Mouse (Mus musculus): ENCODE measurements around the gene Zfp36. TPM values are rescaled to one million over a fixed set of nuclear protein-coding genes. Genes with fewer than 3 reads are reported as not detected.

Gene Zfp36
- polyA plus RNA-seq, 1 experiment from 2014 or later = 6.1 TPM

DNA sequence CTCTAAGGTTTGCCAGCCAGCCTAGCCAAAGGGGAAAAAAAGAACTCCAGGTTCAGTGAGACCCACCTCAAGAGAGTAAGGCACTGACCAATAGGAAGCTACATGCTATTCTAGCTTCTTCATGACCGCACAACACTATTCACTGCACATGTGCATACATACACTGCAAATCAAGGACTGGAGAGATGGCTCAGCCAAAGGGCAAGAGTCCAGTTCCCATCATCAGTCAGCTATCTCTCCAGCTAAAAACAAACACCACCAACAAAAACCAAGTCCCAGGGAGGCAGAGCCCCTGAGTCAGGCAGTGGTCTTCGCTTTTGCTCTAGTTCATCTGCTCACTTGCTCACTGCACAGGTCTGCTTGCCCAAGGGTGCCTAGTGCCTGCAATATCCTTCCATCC is 51.8 kb downstream of the Zfp36 start:
- Histone ChIP-seq H3K27me3 (ENCODE audit: control insufficient read depth, insufficient read depth, low read length) (no peaks in the 10 kb centered on the region), H3K27ac (replicated peaks; ENCODE audit: low read depth, low read length) (no peak overlapping the region), H3K36me3 (ENCODE audit: control insufficient read depth, insufficient read depth, low read length) (peaks cover 30% of the 10 kb centered on the region), H3K4me3 (ENCODE audit: low read depth, low read length) (no peak overlapping the region), H3K9me3 (ENCODE audit: control insufficient read depth, low read length) (no peaks in the 10 kb centered on the region), H3K9ac (ENCODE audit: low read length) (no peak overlapping the region), H3K4me1 (ENCODE audit: control insufficient read depth, insufficient read depth, low read length) (no peaks in the 10 kb centered on the region), H3K4me2 (ENCODE audit: low read depth, severe bottlenecking) (no peak overlapping the region)
- WGBS = 93% methylated on average over 2 of the region's 2 CpGs
- DNase-seq (ENCODE audit: low spot score) = no peak
- no peak for ATAC-seq (ENCODE audit: insufficient number of reproducible peaks, low FRiP score, low TSS enrichment, low read depth)

Other genes with a start within 250 kb of the Zfp36 start
- 55.7 and 56.1 TPM in 2 replicates for gene Fbl, start 210.5 kb downstream of the Zfp36 start, polyA plus RNA-seq (2014; fragmentation: Nextera tagmentation; extraction: Ambion mirVana)
- 19.2 and 20.1 TPM in 2 replicates for gene Dyrk1b, start 200.8 kb downstream of the Zfp36 start, polyA plus RNA-seq (2014; fragmentation: Nextera tagmentation; extraction: Ambion mirVana)
- gene Eid2, start 112.4 kb downstream of the Zfp36 start, polyA plus RNA-seq (2014; fragmentation: Nextera tagmentation; extraction: Ambion mirVana) = 12.8 and 16.2 TPM in 2 replicates
- 11.4 TPM in 2 replicates for gene Eid2b, start 102.5 kb downstream of the Zfp36 start, polyA plus RNA-seq (2014; fragmentation: Nextera tagmentation; extraction: Ambion mirVana)
- gene Selenov, start 89.1 kb downstream of the Zfp36 start, polyA plus RNA-seq (2014; fragmentation: Nextera tagmentation; extraction: Ambion mirVana) = 0.41 TPM in 1 of 2 replicates, not detected in the other
- gene Dll3, start 78.0 kb downstream of the Zfp36 start, polyA plus RNA-seq (2014; fragmentation: Nextera tagmentation; extraction: Ambion mirVana) = 2.7 and 4.3 TPM in 2 replicates
- gene Timm50, start 68.2 kb downstream of the Zfp36 start, polyA plus RNA-seq (2014; fragmentation: Nextera tagmentation; extraction: Ambion mirVana) = 184 and 205 TPM in 2 replicates
- 89.0 and 94.7 TPM in 2 replicates for gene Supt5, start 41.5 kb downstream of the Zfp36 start, polyA plus RNA-seq (2014; fragmentation: Nextera tagmentation; extraction: Ambion mirVana)
- 1,100 and 1,120 TPM in 2 replicates for gene Rps16, start 29.6 kb downstream of the Zfp36 start, polyA plus RNA-seq (2014; fragmentation: Nextera tagmentation; extraction: Ambion mirVana)
- gene Plekhg2, start 7.7 kb downstream of the Zfp36 start, polyA plus RNA-seq (2014; fragmentation: Nextera tagmentation; extraction: Ambion mirVana) = 73.2 and 79.6 TPM in 2 replicates
- gene Med29, start 12.5 kb upstream of the Zfp36 start, polyA plus RNA-seq (2014; fragmentation: Nextera tagmentation; extraction: Ambion mirVana) = 51.5 and 53.5 TPM in 2 replicates
- 83.5 and 94.9 TPM in 2 replicates for gene Paf1, start 12.7 kb upstream of the Zfp36 start, polyA plus RNA-seq (2014; fragmentation: Nextera tagmentation; extraction: Ambion mirVana)
- gene Gmfg, start 57.2 kb upstream of the Zfp36 start, polyA plus RNA-seq (2014; fragmentation: Nextera tagmentation; extraction: Ambion mirVana) = 5.8 and 7.5 TPM in 2 replicates
- gene Lrfn1, start 71.7 kb upstream of the Zfp36 start, polyA plus RNA-seq (2014; fragmentation: Nextera tagmentation; extraction: Ambion mirVana) = 5.8 and 6.3 TPM in 2 replicates
- gene Ifnl2, start 130.2 kb upstream of the Zfp36 start, polyA plus RNA-seq (2014; fragmentation: Nextera tagmentation; extraction: Ambion mirVana) = not detected in 2 replicates
- gene Ifnl3, start 142.6 kb upstream of the Zfp36 start, polyA plus RNA-seq (2014; fragmentation: Nextera tagmentation; extraction: Ambion mirVana) = not detected in 2 replicates
- not detected in 2 replicates for gene Sycn, start 160.6 kb upstream of the Zfp36 start, polyA plus RNA-seq (2014; fragmentation: Nextera tagmentation; extraction: Ambion mirVana)
- gene Nccrp1, start 167.0 kb upstream of the Zfp36 start, polyA plus RNA-seq (2014; fragmentation: Nextera tagmentation; extraction: Ambion mirVana) = not detected in 2 replicates
- 37.5 and 37.6 TPM in 2 replicates for gene Samd4b, start 217.9 kb upstream of the Zfp36 start, polyA plus RNA-seq (2014; fragmentation: Nextera tagmentation; extraction: Ambion mirVana)
- 37.4 and 44.5 TPM in 2 replicates for gene Pak4, start 217.9 kb upstream of the Zfp36 start, polyA plus RNA-seq (2014; fragmentation: Nextera tagmentation; extraction: Ambion mirVana)

All from limb, embryonic 11.5 days (tissue).